Mouse (Mus musculus): ENCODE measurements around the gene Nemp2. TPM values are rescaled to one million over a fixed set of nuclear protein-coding genes. Genes with fewer than 3 reads are reported as not detected.

The Nemp2 gene
- polyA plus RNA-seq, 1 experiment, result 29.5 TPM

DNA sequence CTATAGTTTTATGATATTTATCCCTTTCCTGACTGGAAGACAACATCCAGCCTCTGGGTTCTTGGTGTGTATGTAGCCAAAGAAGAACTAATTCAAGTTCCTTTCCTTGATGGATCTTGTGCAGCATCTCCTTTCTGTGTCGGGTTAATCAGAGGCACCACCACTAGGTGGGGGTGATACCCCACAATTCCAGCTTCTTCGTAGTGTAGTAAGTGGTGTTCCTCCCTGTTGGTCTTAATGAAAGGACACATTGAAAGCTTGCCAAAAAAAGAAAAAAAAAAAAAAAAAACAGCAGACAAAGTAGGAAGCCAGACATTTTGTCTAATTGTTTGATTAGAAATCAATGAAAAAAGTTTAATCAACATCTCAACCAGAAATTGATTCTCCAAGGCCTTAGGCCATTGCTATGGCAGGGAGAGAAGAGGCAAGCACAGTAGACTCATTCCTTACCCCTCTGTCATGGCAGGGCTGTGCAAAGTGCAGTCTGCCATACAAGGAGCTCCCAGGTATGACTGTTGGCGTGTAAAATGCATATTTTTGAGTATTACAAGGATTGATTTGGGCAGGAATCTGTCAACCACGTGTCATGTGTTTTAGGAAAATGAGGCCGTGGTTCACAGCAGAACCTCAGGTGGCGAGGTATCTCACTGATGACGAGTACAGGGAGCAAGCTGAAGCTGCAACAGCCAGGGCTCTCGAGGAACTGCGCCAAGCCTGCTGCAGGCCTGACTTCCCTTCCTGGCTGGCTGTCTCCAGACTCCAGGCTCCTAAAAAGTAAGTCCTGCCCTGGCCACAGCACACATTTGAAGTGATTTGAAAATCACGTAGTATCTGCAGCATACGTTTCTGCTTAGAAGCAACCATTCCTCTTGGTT lies 17.9 kb downstream of the Nemp2 start:
- Histone ChIP-seq H3K36me3 (ENCODE audit: control insufficient read depth, insufficient read depth, low read length) (peaks cover 19% of the 10 kb centered on the region), H3K27me3 (ENCODE audit: control insufficient read depth, insufficient read depth, low read length) (no peaks in the 10 kb centered on the region), H3K4me1 (replicated peaks; ENCODE audit: control insufficient read depth, insufficient read depth, low read length) (peaks cover 18% of the 10 kb centered on the region), H3K27ac (ENCODE audit: control insufficient read depth, insufficient read depth, low read length) (no peak overlapping the region), H3K4me3 (ENCODE audit: control insufficient read depth, insufficient read depth, low read length) (no peak overlapping the region)
- WGBS, result 69% methylated on average over 11 of the region's 11 CpGs
- DNase-seq, result peak; percentile 82
- no peak for TF ChIP-seq CTCF (IDR thresholded peaks at IDR 0.05; ENCODE audit: borderline replicate concordance, control insufficient read depth, extremely low read depth, insufficient read depth, low read length, poor library complexity)
- no peak for TF ChIP-seq POLR2A (IDR thresholded peaks at IDR 0.05; ENCODE audit: control insufficient read depth, extremely low read depth, insufficient read depth, low read length, poor library complexity)

DNA sequence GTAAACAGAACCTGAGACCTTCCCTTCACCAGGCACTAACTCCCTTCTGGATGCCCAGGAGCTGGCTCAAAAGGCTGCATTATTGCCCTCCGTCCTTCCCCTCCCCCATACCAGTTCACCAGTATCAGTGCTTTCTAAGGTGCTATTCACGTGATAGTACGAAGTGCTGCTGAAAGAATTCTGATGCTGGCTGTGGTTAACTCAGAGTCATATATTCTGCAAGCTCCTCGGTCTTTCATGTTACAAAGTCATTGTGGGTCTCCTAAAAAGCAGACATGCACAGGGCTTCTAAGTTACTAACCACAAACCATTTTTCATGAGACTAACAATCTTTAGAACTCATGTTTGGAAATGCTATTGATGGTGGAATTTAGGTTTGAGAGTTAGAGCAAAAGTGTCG lies 19.6 kb downstream of the Nemp2 start:
- peak; percentile 18 for DNase-seq
- WGBS, result 10% methylated on average over 5 of the region's 5 CpGs
- H3K27me3 ChIP-seq (ENCODE audit: control insufficient read depth, insufficient read depth, low read length), result no peaks in the 10 kb centered on the region
- H3K4me3 ChIP-seq (ENCODE audit: control insufficient read depth, insufficient read depth, low read length), result no peak overlapping the region
- peaks cover 20% of the 10 kb centered on the region for H3K4me1 ChIP-seq (replicated peaks; ENCODE audit: control insufficient read depth, insufficient read depth, low read length)
- peaks cover 14% of the 10 kb centered on the region for H3K36me3 ChIP-seq (ENCODE audit: control insufficient read depth, insufficient read depth, low read length)
- H3K27ac ChIP-seq (ENCODE audit: control insufficient read depth, insufficient read depth, low read length), result peak overlapping the region; percentile 82
- TF ChIP-seq POLR2A (IDR thresholded peaks at IDR 0.05; ENCODE audit: control insufficient read depth, extremely low read depth, insufficient read depth, low read length, poor library complexity) (no peak), CTCF (IDR thresholded peaks at IDR 0.05; ENCODE audit: borderline replicate concordance, control insufficient read depth, extremely low read depth, insufficient read depth, low read length, poor library complexity) (no peak)

DNA sequence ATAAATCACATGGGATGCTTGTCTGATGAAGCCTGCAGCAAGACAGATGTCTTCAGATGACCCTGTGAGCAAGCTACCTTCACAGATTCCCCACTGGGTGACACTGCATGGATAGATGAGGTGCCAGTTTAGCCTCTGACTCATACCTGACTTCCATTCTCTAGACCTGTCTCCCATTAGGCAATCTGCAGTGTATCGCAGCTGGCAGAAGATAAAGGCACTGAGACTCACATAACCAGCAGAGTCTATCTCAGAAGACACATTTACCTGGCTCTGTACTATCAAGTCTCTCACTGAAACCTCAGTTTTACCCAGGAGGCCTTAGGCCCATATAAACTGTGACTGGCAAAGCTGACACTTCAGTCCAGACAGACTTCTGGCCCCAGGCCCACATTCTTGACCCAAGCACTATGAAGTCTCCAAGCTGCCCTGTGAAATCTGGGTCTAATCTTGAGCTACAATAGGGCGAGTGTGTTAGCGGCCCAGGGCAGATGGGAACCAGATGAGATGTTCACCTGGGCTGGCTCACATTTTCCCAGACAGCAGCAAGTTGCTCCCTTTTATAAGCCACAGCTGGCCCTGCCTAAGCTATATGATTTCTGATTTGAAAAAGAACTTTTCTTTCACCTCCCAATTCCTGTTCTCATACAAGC lies 22.2 kb downstream of the Nemp2 start:
- DNase-seq, result no peak
- H3K4me1 ChIP-seq (replicated peaks; ENCODE audit: control insufficient read depth, insufficient read depth, low read length), result peaks cover 23% of the 10 kb centered on the region
- H3K27ac ChIP-seq (ENCODE audit: control insufficient read depth, insufficient read depth, low read length), result peak overlapping the region; percentile 60; the same call in 1 of the 2 replicates
- H3K27me3 ChIP-seq (ENCODE audit: control insufficient read depth, insufficient read depth, low read length), result no peaks in the 10 kb centered on the region
- peaks cover 12% of the 10 kb centered on the region; the same call in 1 of the 2 replicates for H3K36me3 ChIP-seq (ENCODE audit: control insufficient read depth, insufficient read depth, low read length)
- TF ChIP-seq CTCF (IDR thresholded peaks at IDR 0.05; ENCODE audit: borderline replicate concordance, control insufficient read depth, extremely low read depth, insufficient read depth, low read length, poor library complexity) (no peak), POLR2A (IDR thresholded peaks at IDR 0.05; ENCODE audit: control insufficient read depth, extremely low read depth, insufficient read depth, low read length, poor library complexity) (no peak)
- WGBS, result 70% methylated on average over 3 of the region's 3 CpGs
- H3K4me3 ChIP-seq (ENCODE audit: control insufficient read depth, insufficient read depth, low read length), result no peak overlapping the region

DNA sequence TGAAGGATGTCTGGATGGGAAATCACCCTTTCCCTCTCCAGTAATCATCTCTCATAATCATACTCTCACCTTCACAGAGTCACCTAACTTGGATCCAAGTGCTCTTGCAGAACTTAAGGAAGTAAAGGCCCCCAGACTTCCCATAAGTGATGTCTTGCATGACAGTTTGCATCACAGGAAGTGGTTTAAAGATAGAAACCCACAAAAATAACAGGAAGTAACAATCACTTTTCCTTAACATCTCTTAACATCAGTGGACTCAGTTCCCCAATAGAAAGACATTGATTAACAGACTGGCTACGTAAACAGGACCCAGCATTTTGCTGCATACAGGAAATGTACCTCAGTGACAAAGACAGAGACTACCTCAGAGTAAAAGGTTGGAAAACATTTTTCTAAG lies 22.9 kb downstream of the Nemp2 start:
- no peak overlapping the region for H3K27ac ChIP-seq (ENCODE audit: control insufficient read depth, insufficient read depth, low read length)
- no peak for DNase-seq
- WGBS, result 26% methylated on average over 1 of the region's 1 CpGs
- peaks cover 23% of the 10 kb centered on the region for H3K4me1 ChIP-seq (replicated peaks; ENCODE audit: control insufficient read depth, insufficient read depth, low read length)
- TF ChIP-seq POLR2A (IDR thresholded peaks at IDR 0.05; ENCODE audit: control insufficient read depth, extremely low read depth, insufficient read depth, low read length, poor library complexity), result no peak
- TF ChIP-seq CTCF (IDR thresholded peaks at IDR 0.05; ENCODE audit: borderline replicate concordance, control insufficient read depth, extremely low read depth, insufficient read depth, low read length, poor library complexity), result no peak
- H3K36me3 ChIP-seq (ENCODE audit: control insufficient read depth, insufficient read depth, low read length), result peaks cover 12% of the 10 kb centered on the region; the same call in 1 of the 2 replicates
- H3K4me3 ChIP-seq (ENCODE audit: control insufficient read depth, insufficient read depth, low read length), result no peak overlapping the region
- H3K27me3 ChIP-seq (ENCODE audit: control insufficient read depth, insufficient read depth, low read length), result no peaks in the 10 kb centered on the region

DNA sequence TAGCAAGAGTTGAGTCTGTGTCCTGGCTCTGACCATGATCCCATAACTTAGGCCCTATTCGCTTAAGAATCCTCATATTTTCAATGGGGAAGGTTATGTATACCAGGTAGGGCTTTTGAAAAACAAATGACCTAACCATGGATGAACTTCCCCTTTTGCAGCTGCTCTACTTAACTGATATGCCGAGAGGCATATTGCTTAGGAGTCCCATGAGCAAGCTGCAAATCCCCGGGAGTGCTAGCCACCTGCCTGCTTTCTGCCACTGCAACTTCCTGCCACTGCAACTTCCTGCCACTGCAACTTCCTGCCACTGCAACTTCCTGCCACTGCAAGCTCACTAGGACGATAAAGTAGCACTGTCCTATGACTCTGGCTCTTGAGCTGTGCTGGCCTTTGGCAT lies 24.6 kb downstream of the Nemp2 start:
- Histone ChIP-seq H3K36me3 (ENCODE audit: control insufficient read depth, insufficient read depth, low read length) (peaks cover 4% of the 10 kb centered on the region; the same call in 1 of the 2 replicates), H3K4me3 (ENCODE audit: control insufficient read depth, insufficient read depth, low read length) (no peak overlapping the region), H3K27ac (ENCODE audit: control insufficient read depth, insufficient read depth, low read length) (peak overlapping the region; percentile 93), H3K4me1 (replicated peaks; ENCODE audit: control insufficient read depth, insufficient read depth, low read length) (peaks cover 11% of the 10 kb centered on the region), H3K27me3 (ENCODE audit: control insufficient read depth, insufficient read depth, low read length) (no peaks in the 10 kb centered on the region)
- DNase-seq, result peak; percentile 57
- 23% methylated on average over 4 of the region's 4 CpGs for WGBS
- TF ChIP-seq POLR2A (IDR thresholded peaks at IDR 0.05; ENCODE audit: control insufficient read depth, extremely low read depth, insufficient read depth, low read length, poor library complexity) (no peak), CTCF (IDR thresholded peaks at IDR 0.05; ENCODE audit: borderline replicate concordance, control insufficient read depth, extremely low read depth, insufficient read depth, low read length, poor library complexity) (no peak)

DNA sequence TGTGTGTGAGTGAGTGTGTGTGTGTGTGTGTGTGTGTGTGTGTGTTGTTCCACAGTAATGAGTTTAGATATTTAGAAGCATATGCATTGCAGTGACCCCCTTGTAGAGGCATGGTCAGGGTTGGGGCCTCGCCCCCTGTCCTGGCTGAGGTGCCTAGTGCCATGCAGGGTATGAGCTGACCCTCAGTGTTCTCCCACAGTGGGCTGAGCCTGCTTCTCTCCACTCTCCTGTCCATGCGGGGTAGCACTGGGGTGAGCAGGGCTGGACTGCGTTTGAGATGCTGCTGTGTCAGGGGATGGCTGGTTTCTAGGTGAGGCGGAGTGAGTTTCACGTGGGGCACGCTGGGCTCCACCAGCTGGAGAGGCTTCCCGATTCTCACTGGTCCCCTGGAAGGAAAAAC lies 27.7 kb downstream of the Nemp2 start:
- Histone ChIP-seq H3K27ac (ENCODE audit: control insufficient read depth, insufficient read depth, low read length) (no peak overlapping the region), H3K4me1 (replicated peaks; ENCODE audit: control insufficient read depth, insufficient read depth, low read length) (peaks cover 5% of the 10 kb centered on the region; the same call in 1 of the 2 replicates), H3K27me3 (ENCODE audit: control insufficient read depth, insufficient read depth, low read length) (no peaks in the 10 kb centered on the region), H3K4me3 (ENCODE audit: control insufficient read depth, insufficient read depth, low read length) (no peak overlapping the region), H3K36me3 (ENCODE audit: control insufficient read depth, insufficient read depth, low read length) (peaks cover 5% of the 10 kb centered on the region; the same call in 1 of the 2 replicates)
- WGBS, result 95% methylated on average over 7 of the region's 7 CpGs
- TF ChIP-seq POLR2A (IDR thresholded peaks at IDR 0.05; ENCODE audit: control insufficient read depth, extremely low read depth, insufficient read depth, low read length, poor library complexity), result no peak
- no peak for TF ChIP-seq CTCF (IDR thresholded peaks at IDR 0.05; ENCODE audit: borderline replicate concordance, control insufficient read depth, extremely low read depth, insufficient read depth, low read length, poor library complexity)
- no peak for DNase-seq
